Mouse (Mus musculus) macrophage (primary cell): Measurements from ENCODE around the gene Gpx2. TPM values are rescaled to one million over a fixed set of nuclear protein-coding genes. Genes with fewer than 3 reads are reported as not detected.
A peak's percentile ranks its signal among the peaks of the same experiment; 100 is the strongest.

ENCODE experiments used
- H3K27ac ChIP-seq: fragments of 350-480 bp; formaldehyde crosslinking; 2 replicates; pipeline ENCODE4 v1.9.0; 2021
- H3K36me3 ChIP-seq: fragments of 350-480 bp; formaldehyde crosslinking; 2 replicates; pipeline ENCODE4 v1.9.0; 2021; ENCODE audit errors: inconsistent target
- H3K4me3 ChIP-seq: fragments of 350-480 bp; formaldehyde crosslinking; 2 replicates; pipeline ENCODE4 v1.9.0; 2021; ENCODE audit errors: inconsistent target
- H3K79me2 ChIP-seq: fragments of 350-480 bp; formaldehyde crosslinking; 2 replicates; pipeline ENCODE4 v1.9.0; 2021; ENCODE audit errors: inconsistent target
- WGBS: methylation state at CpG from one replicate; pipeline ENCODE4 v1.1.7; 2026; ENCODE audit warnings: inconsistent platforms; ENCODE audit not compliant: missing documents; 5-methylcytosine and 5-hydroxymethylcytosine counted together
- polyA plus RNA-seq: library from polyadenylated mRNA; stranded (reverse); fragments of 250-400 nt; gene quantifications from 3 replicates; pipeline ENCODE4 v1.2.4, GENCODE M21; 2018; ENCODE audit warnings: inconsistent platforms
- total RNA-seq, 78 experiments: library from RNA; depleted of rRNA; stranded (reverse); fragments of 250-400 nt; gene quantifications; 1 replicate in 9 of 78; 2 replicates in 24 of 78; 3 replicates in 43 of 78; 4 replicates in 2 of 78; pipeline ENCODE4 v1.2.4; 2018; ENCODE audit warnings: inconsistent platforms in 56 of 78

The Gpx2 gene
- not detected for total RNA-seq (2018; cell fraction: chromatin; rRNA removed)
- total RNA-seq (2018; cell fraction: cytosol; rRNA removed): not detected
- total RNA-seq (2018; cell fraction: nucleus; rRNA removed): not detected
- polyA plus RNA-seq: not detected in 3 replicates

DNA sequence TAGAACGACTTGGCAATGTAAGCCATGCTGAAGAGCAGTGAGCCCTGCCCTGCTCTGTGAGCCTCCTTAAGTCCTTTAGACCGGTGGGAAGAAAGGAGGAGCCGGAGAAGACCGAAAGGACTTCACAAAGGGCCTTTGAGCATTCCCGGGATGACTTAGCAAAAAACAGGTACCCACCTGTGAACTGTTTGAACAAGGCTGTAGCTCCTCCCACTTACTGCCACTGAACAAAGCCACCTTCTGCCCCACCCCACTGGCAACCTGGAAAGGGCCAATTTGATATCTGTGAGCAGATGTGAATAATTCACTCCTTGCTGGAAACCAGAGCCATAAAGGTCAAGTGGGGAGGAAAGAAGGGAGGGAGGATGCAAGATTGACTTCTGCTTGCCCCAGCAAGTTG, at the start of gene Gpx2:
Gpx2 (minus strand) TSS at position 205 of the 400 bp plus-strand sequence.
- 85% methylated on average over 5 of the region's 5 CpGs for WGBS
- Histone ChIP-seq H3K79me2 (no peaks in the 10 kb centered on the region), H3K36me3 (no peaks in the 10 kb centered on the region), H3K4me3 (no peak within 1 kb of the TSS), H3K27ac (no peak within 1 kb of the TSS)

DNA sequence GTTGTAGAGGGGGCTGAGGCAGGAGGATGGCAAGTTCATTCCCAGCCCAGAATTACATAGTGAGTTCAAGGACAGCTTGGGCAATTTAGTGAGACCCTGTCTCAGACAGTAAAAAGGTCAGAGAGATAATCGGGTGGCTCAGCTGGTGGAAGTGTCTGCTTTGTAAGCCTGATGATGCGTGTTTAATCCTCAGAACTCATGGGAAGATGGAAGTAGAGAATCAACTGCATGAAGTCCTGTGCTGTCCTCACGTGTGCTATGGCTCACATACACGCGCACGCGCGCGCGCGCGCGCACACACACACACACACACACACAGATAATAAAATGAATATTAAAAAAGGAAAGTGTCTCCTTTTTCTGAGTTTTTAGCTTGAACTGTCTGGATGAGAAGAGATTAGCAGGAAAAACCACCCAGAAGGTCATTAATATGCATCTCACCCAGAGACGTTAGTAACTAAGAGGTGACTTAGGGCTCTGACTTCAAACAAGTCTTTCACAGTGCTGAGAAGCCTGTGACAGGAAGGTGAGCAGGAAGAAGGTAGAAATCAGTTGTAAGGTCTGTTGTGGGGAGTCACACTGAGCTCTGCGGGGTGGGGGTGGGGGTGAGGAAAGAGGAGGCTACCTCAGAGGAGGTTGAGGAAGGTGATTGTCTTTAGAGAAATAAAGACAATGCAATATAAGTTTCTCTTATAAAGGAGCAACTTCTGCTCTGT, 49.1 kb upstream of the Gpx2 start:
- Histone ChIP-seq H3K4me3 (no peak overlapping the region), H3K79me2 (no peaks in the 10 kb centered on the region), H3K36me3 (no peaks in the 10 kb centered on the region), H3K27ac (no peak overlapping the region)
- 94% methylated on average over 15 of the region's 15 CpGs for WGBS

DNA sequence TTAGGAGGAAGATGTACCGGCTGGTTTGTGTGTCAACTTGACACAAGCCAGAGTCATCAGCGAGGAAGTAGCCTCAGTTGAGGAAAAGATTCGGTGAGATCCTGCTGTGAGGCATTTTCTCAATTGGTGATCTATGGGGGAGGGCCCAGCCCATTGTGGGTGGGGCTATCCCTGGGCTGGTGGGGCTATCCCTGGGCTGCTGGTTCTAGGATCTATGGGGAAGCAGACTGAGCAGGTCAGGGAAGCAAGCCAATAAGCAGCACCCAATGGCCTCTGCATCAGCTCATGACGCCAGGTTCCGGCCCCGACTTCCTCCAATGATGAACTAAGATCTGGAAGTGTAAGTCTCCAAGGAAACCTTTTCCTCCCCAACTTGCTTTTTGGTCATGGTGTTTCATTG, 44.7 kb upstream of the Gpx2 start:
- no peak overlapping the region for H3K27ac ChIP-seq
- H3K4me3 ChIP-seq: no peak overlapping the region
- no peaks in the 10 kb centered on the region for H3K36me3 ChIP-seq
- WGBS: 100% methylated on average over 6 of the region's 6 CpGs
- H3K79me2 ChIP-seq: peaks cover 7% of the 10 kb centered on the region; the same call in 1 of the 2 replicates

DNA sequence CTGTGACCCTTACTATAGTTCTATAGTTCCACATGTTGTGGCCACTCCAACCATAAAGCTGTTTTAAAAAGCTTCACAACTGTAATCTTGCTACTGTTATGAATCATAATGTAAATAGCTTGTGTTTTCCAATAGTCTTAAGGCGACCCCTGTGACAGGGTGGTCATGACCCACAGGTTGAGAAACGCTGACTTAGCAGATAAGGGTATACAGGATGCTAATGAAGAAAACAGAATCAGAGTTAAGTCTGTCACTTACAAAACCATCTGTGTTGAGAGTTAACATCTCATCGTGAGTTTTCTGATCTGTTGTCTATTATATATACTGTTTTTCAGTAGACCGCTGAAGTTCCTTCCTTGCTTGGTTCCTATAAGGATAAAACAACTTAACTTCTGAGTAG, 43.9 kb upstream of the Gpx2 start:
- Histone ChIP-seq H3K4me3 (no peak overlapping the region), H3K36me3 (no peaks in the 10 kb centered on the region), H3K79me2 (peaks cover 7% of the 10 kb centered on the region; the same call in 1 of the 2 replicates), H3K27ac (no peak overlapping the region)
- 100% methylated on average over 4 of the region's 4 CpGs for WGBS

DNA sequence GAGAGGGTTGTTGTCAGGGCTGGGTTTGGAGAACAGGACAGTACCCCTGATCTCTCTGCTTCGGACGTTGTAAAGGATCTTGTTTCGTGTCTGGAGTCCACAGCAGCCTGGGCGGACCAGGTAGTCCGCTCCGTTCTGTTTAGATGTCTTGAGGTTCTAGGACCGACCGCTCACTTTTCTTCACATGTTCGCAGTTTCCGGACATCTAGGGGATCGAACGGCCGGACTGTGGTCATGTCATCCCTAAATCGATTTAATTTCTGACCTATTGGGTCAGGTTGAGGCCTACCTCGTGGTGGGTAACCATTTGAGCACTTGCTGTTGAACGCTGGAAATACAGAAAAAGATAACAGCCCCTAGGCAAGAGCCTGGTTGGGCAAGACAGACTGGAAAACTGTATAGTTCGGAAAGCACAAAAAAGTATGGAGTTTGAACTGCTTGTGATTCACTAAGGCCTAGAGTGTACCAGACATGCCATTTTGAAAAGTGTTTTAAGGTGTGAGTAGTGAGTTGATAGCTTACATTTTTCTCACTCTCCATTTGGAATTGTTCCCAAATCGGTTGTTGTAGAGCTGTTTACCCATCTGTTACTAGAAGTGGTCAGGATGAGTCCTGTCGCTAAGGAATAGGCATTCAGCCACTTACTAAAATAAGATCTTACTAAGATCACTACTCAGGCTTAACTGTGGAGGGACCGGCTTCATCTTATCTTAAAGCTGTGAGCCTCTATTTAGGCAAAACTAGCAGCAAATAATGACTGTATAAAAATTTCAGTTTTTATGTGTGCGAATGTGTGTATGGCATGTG, 42.7 kb upstream of the Gpx2 start:
- WGBS: 14% methylated on average over 21 of the region's 21 CpGs
- peak overlapping the region; percentile 89 for H3K4me3 ChIP-seq
- H3K36me3 ChIP-seq: no peaks in the 10 kb centered on the region
- H3K27ac ChIP-seq: peak overlapping the region; percentile 43
- peaks cover 7% of the 10 kb centered on the region; the same call in 1 of the 2 replicates for H3K79me2 ChIP-seq

DNA sequence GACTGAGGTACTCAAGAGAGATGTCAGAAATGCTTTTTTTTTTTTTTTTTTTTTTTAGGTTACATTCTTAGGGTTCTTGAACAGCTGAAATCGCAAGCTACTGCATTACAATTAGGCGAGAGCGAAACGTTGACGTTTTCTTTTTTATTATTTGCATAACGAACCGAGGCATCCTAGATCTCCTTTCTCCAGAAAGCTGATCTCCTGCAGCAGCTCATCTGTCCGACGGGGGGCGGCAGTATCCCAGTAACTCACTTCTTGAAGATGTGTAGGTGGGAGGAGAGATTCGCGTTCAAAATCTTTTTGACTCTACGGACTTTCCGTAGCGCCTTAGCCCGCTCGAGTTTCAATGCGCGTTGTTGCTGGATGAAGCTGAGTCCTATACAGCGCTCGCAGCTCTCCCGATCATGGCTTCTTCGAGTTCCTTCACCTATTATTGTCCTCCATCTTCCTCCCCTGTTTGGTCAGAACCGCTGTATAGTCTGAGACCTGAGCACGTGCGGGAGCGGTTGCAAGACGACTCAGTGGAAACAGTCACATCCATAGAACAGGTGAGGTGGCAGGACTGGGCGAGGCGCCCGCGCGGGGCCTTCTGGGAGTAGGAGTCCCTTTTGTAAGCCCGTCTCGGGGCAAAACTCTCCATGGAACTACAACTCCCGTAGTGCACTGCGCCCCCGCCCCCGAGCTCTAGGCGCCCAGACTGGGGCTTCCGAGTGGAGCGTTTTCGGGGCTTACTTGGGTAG, 41.9 kb upstream of the Gpx2 start:
- Histone ChIP-seq H3K27ac (peak overlapping the region; percentile 43), H3K79me2 (peaks cover 7% of the 10 kb centered on the region; the same call in 1 of the 2 replicates), H3K4me3 (peak overlapping the region; percentile 89), H3K36me3 (no peaks in the 10 kb centered on the region)
- 0% methylated on average over 41 of the region's 43 CpGs for WGBS

DNA sequence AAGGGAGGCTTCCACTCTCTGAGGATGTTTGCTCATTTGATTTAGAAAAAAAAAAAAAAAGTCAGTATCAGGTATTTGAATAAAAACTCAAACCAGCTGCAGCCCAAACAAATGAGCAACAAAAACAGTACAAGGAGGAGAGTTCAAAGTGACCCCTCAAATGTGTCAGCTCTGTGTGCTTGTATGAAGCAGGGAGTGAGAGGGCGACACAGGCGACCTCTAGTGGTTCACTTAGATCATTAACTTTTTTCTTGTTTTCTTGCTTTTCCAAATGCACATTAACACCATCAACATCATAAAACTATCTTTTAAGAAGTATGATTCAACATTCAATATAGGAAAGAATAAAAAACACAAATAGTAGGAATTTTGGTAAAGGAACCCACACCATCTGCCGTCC, 37.4 kb upstream of the Gpx2 start:
- WGBS: 10% methylated on average over 3 of the region's 3 CpGs
- no peaks in the 10 kb centered on the region for H3K36me3 ChIP-seq
- H3K27ac ChIP-seq: no peak overlapping the region
- no peaks in the 10 kb centered on the region for H3K79me2 ChIP-seq
- no peak overlapping the region for H3K4me3 ChIP-seq

DNA sequence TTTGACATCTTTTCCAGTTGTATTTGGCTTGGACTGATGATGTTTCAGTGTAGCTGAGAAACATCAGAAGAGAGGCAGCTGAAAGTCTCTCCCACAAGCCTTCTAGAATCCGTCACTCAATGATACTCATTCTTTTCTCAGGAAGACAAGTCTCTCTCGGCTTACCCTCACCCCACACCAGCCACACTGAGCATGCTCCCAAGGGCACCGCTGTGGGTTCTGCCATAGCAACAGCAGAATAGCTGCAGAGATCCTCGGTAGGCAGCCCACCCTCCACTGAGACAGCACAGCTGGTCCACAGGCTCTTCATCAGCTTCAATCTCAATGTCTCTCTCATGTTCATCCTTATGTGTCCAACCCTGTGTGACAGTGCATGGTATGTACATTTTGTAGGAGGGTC, 29.9 kb upstream of the Gpx2 start:
- 94% methylated on average over 4 of the region's 4 CpGs for WGBS
- H3K79me2 ChIP-seq: no peaks in the 10 kb centered on the region
- H3K27ac ChIP-seq: no peak overlapping the region
- H3K36me3 ChIP-seq: no peaks in the 10 kb centered on the region
- no peak overlapping the region for H3K4me3 ChIP-seq

DNA sequence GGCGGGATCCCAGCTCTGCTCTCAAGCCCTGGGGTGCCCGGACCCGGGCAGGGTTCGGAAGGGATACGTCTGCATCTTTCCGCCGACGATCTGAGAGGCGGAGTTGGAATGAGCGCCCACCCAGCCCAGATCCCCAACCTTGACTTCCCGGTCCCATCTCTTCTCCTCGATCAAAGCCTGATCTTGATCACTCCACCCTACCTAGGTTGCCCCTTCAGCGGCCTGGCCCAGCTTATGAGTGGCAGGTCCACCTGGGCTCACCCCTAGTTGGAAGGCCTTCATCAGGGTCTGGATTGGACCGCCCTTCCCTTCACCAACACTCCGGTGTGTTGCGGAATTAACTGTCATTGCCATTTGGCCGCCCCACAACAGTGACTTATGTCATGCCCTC, 27.3 kb upstream of the Gpx2 start, which contains the start of gene Rab15:
Rab15 (minus strand) TSS at position 258 of the 391 bp plus-strand sequence.
- 16% methylated on average over 16 of the region's 17 CpGs for whole genome bisulfite sequencing
- Histone ChIP-seq H3K4me3 (no peak within 1 kb of the TSS), H3K36me3 (no peaks in the 10 kb centered on the region), H3K27ac (no peak within 1 kb of the TSS), H3K79me2 (no peaks in the 10 kb centered on the region)

DNA sequence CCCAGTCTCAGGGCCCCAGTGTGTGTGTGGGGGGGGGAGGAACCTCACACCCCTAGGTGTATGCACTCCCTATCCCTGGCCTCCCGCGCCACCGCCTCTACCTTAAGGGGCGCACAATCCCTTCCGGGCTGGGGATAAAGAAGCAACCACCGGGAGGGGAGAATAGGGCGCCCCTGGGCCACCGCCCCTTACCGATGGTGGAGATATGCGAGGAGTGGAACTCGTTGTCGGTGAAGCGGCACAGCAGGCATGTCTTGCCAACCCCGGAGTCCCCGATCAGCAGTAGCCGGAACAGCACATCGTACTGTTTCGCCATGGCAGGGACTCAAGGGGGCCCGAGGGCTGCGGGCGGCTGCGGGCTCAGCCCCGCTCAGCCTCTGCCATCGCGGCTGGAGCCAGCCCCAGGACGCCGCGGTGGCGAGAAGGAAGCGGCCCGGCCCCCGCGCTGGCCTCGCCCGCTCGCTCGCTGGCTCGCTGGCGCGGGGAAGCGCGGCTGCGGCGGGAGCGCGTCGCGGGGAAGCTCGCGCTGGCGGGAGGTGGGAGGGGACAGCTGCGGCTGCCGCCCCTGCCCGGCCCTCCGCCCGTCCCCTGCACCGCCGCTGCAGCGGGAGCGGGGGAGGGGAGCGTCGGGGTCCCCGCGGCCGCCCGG, 26.8 kb upstream of the Gpx2 start:
- WGBS: 5% methylated on average over 51 of the region's 66 CpGs
- Histone ChIP-seq H3K4me3 (no peak overlapping the region), H3K36me3 (no peaks in the 10 kb centered on the region), H3K79me2 (no peaks in the 10 kb centered on the region), H3K27ac (no peak overlapping the region)

DNA sequence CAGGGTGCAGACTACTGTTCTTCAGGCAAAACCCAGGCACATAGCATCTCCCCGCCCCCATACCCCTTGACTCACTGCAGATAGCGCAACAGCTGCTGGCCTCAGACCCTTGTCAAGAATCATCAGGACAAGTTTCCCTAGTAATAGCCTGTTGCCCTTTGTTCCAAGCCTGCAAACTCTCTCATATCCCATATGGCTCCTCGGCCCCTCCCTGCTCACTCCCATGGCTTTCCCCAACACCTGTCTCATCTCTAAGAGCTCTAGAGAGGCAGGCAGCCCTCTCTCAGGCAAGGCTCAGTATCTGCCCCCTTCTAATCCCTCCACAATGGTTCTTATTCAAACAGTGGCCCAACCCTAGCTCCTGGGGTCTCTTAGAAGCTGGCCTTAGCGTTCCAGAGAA, 25.3 kb upstream of the Gpx2 start:
- H3K36me3 ChIP-seq: no peaks in the 10 kb centered on the region
- H3K27ac ChIP-seq: no peak overlapping the region
- 84% methylated on average over 4 of the region's 4 CpGs for WGBS
- no peaks in the 10 kb centered on the region for H3K79me2 ChIP-seq
- no peak overlapping the region for H3K4me3 ChIP-seq

DNA sequence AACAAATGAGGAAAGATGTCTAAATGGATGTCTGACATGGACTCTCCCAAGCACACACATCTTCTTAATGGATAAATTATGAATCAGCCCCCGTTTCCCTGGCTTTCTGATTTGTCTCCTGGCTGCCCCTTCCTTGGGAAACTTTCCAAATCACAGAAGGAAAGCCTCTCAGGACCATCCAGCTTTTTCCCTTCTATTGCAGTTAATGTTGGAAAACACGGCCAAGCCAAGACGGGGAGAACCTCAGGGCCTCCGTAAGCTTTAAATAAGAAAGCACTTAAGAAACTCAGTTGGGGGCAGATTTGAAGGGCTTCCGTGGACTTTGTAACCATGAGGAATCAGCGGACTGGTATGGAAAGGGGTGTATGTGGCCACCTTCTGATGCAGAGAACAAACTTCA, 24.5 kb upstream of the Gpx2 start:
- Histone ChIP-seq H3K79me2 (no peaks in the 10 kb centered on the region), H3K27ac (no peak overlapping the region), H3K36me3 (no peaks in the 10 kb centered on the region), H3K4me3 (no peak overlapping the region)
- 88% methylated on average over 6 of the region's 6 CpGs for WGBS

DNA sequence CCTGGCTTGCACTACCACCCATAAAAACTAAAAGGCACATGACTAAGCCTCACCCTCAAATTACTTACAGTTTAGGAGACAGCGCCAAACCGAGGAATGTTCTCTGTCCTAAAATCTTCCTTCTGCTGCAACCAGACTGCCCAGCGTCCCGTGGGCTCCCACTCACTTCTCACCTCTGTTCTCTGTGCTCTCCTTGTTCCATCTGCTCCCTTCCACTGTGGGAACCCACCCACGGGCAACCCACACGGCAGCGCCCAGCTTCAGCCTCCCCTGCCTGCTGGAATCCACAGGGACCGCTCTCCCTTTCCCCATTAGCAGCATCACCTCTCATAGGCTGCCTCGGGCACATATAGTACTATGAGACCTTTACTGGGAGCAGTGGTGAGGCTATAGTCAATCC, 23.6 kb upstream of the Gpx2 start:
- no peaks in the 10 kb centered on the region for H3K36me3 ChIP-seq
- no peak overlapping the region for H3K4me3 ChIP-seq
- 91% methylated on average over 9 of the region's 9 CpGs for WGBS
- H3K27ac ChIP-seq: no peak overlapping the region
- no peaks in the 10 kb centered on the region for H3K79me2 ChIP-seq

DNA sequence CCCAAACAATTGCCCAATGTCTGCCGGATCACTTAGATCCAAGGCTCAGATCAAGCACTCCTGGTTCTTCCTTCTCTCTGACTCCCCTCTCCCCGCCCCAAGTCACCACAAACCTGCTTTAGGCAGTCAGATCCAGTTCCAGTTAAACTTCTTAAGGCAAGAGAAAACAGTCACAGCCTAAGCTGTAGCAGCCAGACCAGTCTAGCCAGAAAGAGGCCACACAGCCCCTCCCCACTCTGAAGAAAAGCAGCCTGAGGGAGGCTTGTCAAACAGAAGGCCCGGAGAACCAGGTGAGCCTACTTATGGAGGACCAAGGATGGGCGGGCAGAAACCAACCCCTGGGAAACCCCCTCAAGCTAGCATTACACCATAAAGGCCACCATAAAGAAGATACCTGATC, 22.8 kb upstream of the Gpx2 start:
- Histone ChIP-seq H3K27ac (no peak overlapping the region), H3K4me3 (no peak overlapping the region)
- WGBS: 92% methylated on average over 4 of the region's 4 CpGs

More for the DNA sequence above, 22.8 kb upstream of the Gpx2 start:
- Histone ChIP-seq H3K79me2 (no peaks in the 10 kb centered on the region), H3K36me3 (no peaks in the 10 kb centered on the region)
